Mouse (Mus musculus) heart, embryonic 13.5 days (tissue): ENCODE measurements around the gene Golgb1. TPM values are rescaled to one million over a fixed set of nuclear protein-coding genes. Genes with fewer than 3 reads are reported as not detected.
"Not testable (repeated sequence)": the region's sequence is repeated elsewhere in the genome, so short reads cannot be mapped to it uniquely, and the experiment has no call there.

Experiments
- ATAC-seq: fragments of 200-750 bp; cut with Nextera tagmentation; 2 replicates; pipeline ENCODE4 v1.8.0; 2017; ENCODE audit warnings: moderate TSS enrichment; ENCODE audit not compliant: insufficient number of reproducible peaks, low FRiP score, low TSS enrichment; ENCODE audit errors: extremely low read depth
- H3K27ac ChIP-seq: fragments of 300-500 bp; sonication (generic); replicated peaks from 2 replicates; pipeline ENCODE4 v1.5.1; 2015; ENCODE audit warnings: moderate library complexity, mild to moderate bottlenecking, inconsistent platforms
- H3K27me3 ChIP-seq: fragments of 300-500 bp; sonication (generic); replicated peaks from 2 replicates; pipeline ENCODE4 v1.6.1; 2015; ENCODE audit warnings: mild to moderate bottlenecking, inconsistent platforms
- H3K36me3 ChIP-seq: fragments of 300-500 bp; sonication (generic); 2 replicates; pipeline ENCODE4 v1.6.1; 2015; ENCODE audit warnings: mild to moderate bottlenecking, inconsistent platforms
- H3K4me1 ChIP-seq: fragments of 300-500 bp; sonication (generic); 2 replicates; pipeline ENCODE4 v1.6.1; 2015; ENCODE audit warnings: inconsistent platforms
- H3K4me2 ChIP-seq: fragments of 300-500 bp; sonication (generic); 2 replicates; pipeline ENCODE4 v1.6.1; 2015; ENCODE audit warnings: inconsistent platforms, mild to moderate bottlenecking, moderate library complexity
- H3K4me3 ChIP-seq: fragments of 300-500 bp; sonication (generic); 2 replicates; pipeline ENCODE4 v1.5.1; 2015; ENCODE audit warnings: moderate library complexity, mild to moderate bottlenecking, inconsistent platforms
- H3K9ac ChIP-seq: fragments of 300-500 bp; sonication (generic); 2 replicates; pipeline ENCODE4 v1.6.1; 2015; ENCODE audit warnings: inconsistent platforms, mild to moderate bottlenecking, moderate library complexity
- H3K9me3 ChIP-seq: fragments of 300-500 bp; sonication (generic); 2 replicates; pipeline ENCODE4 v1.6.1; 2016; ENCODE audit warnings: inconsistent platforms
- WGBS: fragments of 180-500 bp; shearing (Covaris S2); methylation state at CpG from one replicate; pipeline ENCODE4 v1.1.7; 2015; ENCODE audit warnings: mixed read lengths; 5-methylcytosine and 5-hydroxymethylcytosine counted together
- polyA plus RNA-seq: library from polyadenylated mRNA; unstranded; fragments of >200 nt; fragmentation: Nextera tagmentation; extraction: Ambion mirVana; gene quantifications from 2 replicates; pipeline ENCODE4 v1.2.1, GENCODE M21; 2015

The Golgb1 gene
- 61.9 and 64.3 TPM in 2 replicates for polyA plus RNA-seq

- ATAC-seq = peak; percentile 99
- H3K9me3 ChIP-seq = no peaks in the 10 kb centered on the region
- H3K4me2 ChIP-seq = peak within 1 kb of the TSS; percentile 82
- peaks cover 25% of the 10 kb centered on the region for H3K36me3 ChIP-seq
- H3K27me3 ChIP-seq = no peaks in the 10 kb centered on the region
- WGBS = under 1% methylated on average over 43 of the region's 43 CpGs
- peak within 1 kb of the TSS; percentile 81 for H3K27ac ChIP-seq
- H3K4me1 ChIP-seq = peaks cover 37% of the 10 kb centered on the region
- H3K4me3 ChIP-seq = peak within 1 kb of the TSS; percentile 96
- H3K9ac ChIP-seq = peak within 1 kb of the TSS; percentile 94
These were observed at the start of gene Golgb1, which contains the start of gene Eaf2 for GRCm38 (mm10) chr16:36874583-36875275. Golgb1 (plus strand) TSS chr16:36875140. Eaf2 (minus strand) TSS chr16:36875003.

GRCm38 (mm10) chr16:36827611-36828053 lies 47.3 kb upstream of the Golgb1 start:
- Histone ChIP-seq H3K4me1 (peaks cover 9% of the 10 kb centered on the region; the same call in 1 of the 2 replicates), H3K27ac (no peak overlapping the region), H3K36me3 (no peaks in the 10 kb centered on the region), H3K9me3 (no peaks in the 10 kb centered on the region), H3K27me3 (no peaks in the 10 kb centered on the region; the same call in 1 of the 2 replicates), H3K4me2 (peak overlapping the region; percentile 81), H3K9ac (peak overlapping the region; percentile 93), H3K4me3 (peak overlapping the region; percentile 83)
- 3% methylated on average over 11 of the region's 11 CpGs for WGBS
- 0 out of 2 replicates have a peak, but pooled peaks have one; percentile 24 for ATAC-seq

- Histone ChIP-seq H3K4me1 (peaks cover 9% of the 10 kb centered on the region; the same call in 1 of the 2 replicates), H3K9me3 (no peaks in the 10 kb centered on the region), H3K27me3 (no peaks in the 10 kb centered on the region; the same call in 1 of the 2 replicates), H3K4me2 (peak within 1 kb of the TSS; percentile 81), H3K4me3 (peak within 1 kb of the TSS; percentile 83), H3K27ac (peak within 1 kb of the TSS; percentile 44; the same call in 1 of the 2 replicates), H3K9ac (peak within 1 kb of the TSS; percentile 93), H3K36me3 (no peaks in the 10 kb centered on the region)
- under 1% methylated on average over 64 of the region's 64 CpGs for WGBS
- ATAC-seq = peak; percentile 98
These were observed 46.7 kb upstream of the Golgb1 start, which contains the start of gene Iqcb1 for GRCm38 (mm10) chr16:36828054-36828786. Iqcb1 (plus strand) TSS chr16:36828385.

GRCm38 (mm10) chr16:36828820-36829219 lies 46.1 kb upstream of the Golgb1 start:
- WGBS = 8% methylated on average over 11 of the region's 11 CpGs
- Histone ChIP-seq H3K4me3 (peak overlapping the region; percentile 83), H3K27me3 (no peaks in the 10 kb centered on the region; the same call in 1 of the 2 replicates), H3K9ac (peak overlapping the region; percentile 93), H3K36me3 (no peaks in the 10 kb centered on the region), H3K4me2 (peak overlapping the region; percentile 81), H3K27ac (no peak overlapping the region), H3K4me1 (peaks cover 9% of the 10 kb centered on the region; the same call in 1 of the 2 replicates), H3K9me3 (no peaks in the 10 kb centered on the region)
- no peak for ATAC-seq

GRCm38 (mm10) chr16:36846894-36847293 lies 28.0 kb upstream of the Golgb1 start:
- 86% methylated on average over 1 of the region's 1 CpGs for WGBS
- not testable (repeated sequence) for H3K27ac ChIP-seq

GRCm38 (mm10) chr16:36851202-36851601 lies 23.7 kb upstream of the Golgb1 start:
- Histone ChIP-seq H3K4me2 (no peak overlapping the region), H3K4me3 (no peak overlapping the region), H3K27ac (no peak overlapping the region), H3K9me3 (no peaks in the 10 kb centered on the region), H3K9ac (no peak overlapping the region), H3K4me1 (no peaks in the 10 kb centered on the region), H3K27me3 (no peaks in the 10 kb centered on the region), H3K36me3 (peaks cover 46% of the 10 kb centered on the region)
- ATAC-seq = no peak
- 90% methylated on average over 3 of the region's 3 CpGs for WGBS

More at GRCm38 (mm10) chr16:36846894-36847293, 28.0 kb upstream of the Golgb1 start:
- not testable (repeated sequence) for H3K9ac ChIP-seq, H3K4me3 ChIP-seq, H3K4me1 ChIP-seq, H3K9me3 ChIP-seq, H3K27me3 ChIP-seq, ATAC-seq, H3K4me2 ChIP-seq
- H3K36me3 ChIP-seq = peaks cover 36% of the 10 kb centered on the region

- H3K27ac ChIP-seq = no peak overlapping the region
- no peaks in the 10 kb centered on the region for H3K4me1 ChIP-seq
- no peaks in the 10 kb centered on the region for H3K27me3 ChIP-seq
- ATAC-seq = no peak
- no peak overlapping the region for H3K9ac ChIP-seq
- H3K9me3 ChIP-seq = no peaks in the 10 kb centered on the region
- 76% methylated on average over 3 of the region's 3 CpGs for WGBS
- no peak overlapping the region for H3K4me2 ChIP-seq
- H3K36me3 ChIP-seq = peaks cover 53% of the 10 kb centered on the region
- no peak overlapping the region for H3K4me3 ChIP-seq
These were observed 11.4 kb upstream of the Golgb1 start for GRCm38 (mm10) chr16:36863585-36863984.

- WGBS = 92% methylated on average over 2 of the region's 2 CpGs
These were observed 5.5 kb upstream of the Golgb1 start for GRCm38 (mm10) chr16:36869442-36869841.

GRCm38 (mm10) chr16:36875276-36875851 lies 424 bp downstream of the Golgb1 start:
- under 1% methylated on average over 48 of the region's 48 CpGs for WGBS
- peak overlapping the region; percentile 82 for H3K4me2 ChIP-seq
- H3K36me3 ChIP-seq = peaks cover 24% of the 10 kb centered on the region
- peak overlapping the region; percentile 81 for H3K27ac ChIP-seq
- no peaks in the 10 kb centered on the region for H3K9me3 ChIP-seq
- ATAC-seq = peak; percentile 34
- H3K27me3 ChIP-seq = no peaks in the 10 kb centered on the region
- peak overlapping the region; percentile 94 for H3K9ac ChIP-seq
- H3K4me1 ChIP-seq = peaks cover 39% of the 10 kb centered on the region
- H3K4me3 ChIP-seq = peak overlapping the region; percentile 96

More at GRCm38 (mm10) chr16:36869442-36869841, 5.5 kb upstream of the Golgb1 start:
- Histone ChIP-seq H3K4me1 (peaks cover 7% of the 10 kb centered on the region), H3K4me3 (no peak overlapping the region), H3K9ac (no peak overlapping the region), H3K27ac (no peak overlapping the region), H3K4me2 (no peak overlapping the region), H3K27me3 (no peaks in the 10 kb centered on the region), H3K36me3 (peaks cover 58% of the 10 kb centered on the region), H3K9me3 (no peaks in the 10 kb centered on the region)
- no peak for ATAC-seq

GRCm38 (mm10) chr16:36877316-36877715 lies 2.4 kb downstream of the Golgb1 start:
- peaks cover 39% of the 10 kb centered on the region for H3K4me1 ChIP-seq
- H3K4me2 ChIP-seq = no peak overlapping the region
- H3K9me3 ChIP-seq = no peaks in the 10 kb centered on the region
- H3K4me3 ChIP-seq = no peak overlapping the region
- no peaks in the 10 kb centered on the region for H3K27me3 ChIP-seq
- no peak for ATAC-seq
- H3K27ac ChIP-seq = no peak overlapping the region
- whole genome bisulfite sequencing = 70% methylated on average over 5 of the region's 5 CpGs
- H3K36me3 ChIP-seq = peaks cover 8% of the 10 kb centered on the region
- no peak overlapping the region for H3K9ac ChIP-seq
